Comparison of ENCODE assay signal across 10 mouse cellular contexts in the genomic region with DNA sequence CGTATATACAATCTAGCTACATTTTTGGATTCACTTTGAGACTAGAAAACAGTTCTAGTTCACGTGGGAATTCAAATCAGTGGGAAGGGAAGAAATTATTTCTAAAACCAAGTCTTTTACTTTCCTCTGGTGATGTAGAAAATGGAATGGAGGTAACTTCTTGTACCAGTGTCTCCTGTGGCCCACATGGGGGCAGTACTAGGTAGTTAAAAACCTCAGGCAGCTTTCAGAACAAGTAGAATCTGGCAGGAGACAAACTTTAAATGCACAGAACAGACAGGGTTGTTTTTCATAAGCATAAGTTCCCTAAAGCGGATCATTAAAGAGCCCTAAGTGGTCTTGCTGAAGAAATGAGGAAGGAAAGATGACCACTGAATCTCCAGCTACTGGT.
DNase-seq lines count a peak whose midpoint lies in the region; ATAC-seq lines count a peak whose summit lies in the region.
"Had no signal": no experiment of that assay in that cellular context is flagged by ENCODE, and none has a peak within 500 bp of the region (broad histone marks: within the 10 kb centered on the region; RNA-seq: fewer than 3 reads in every experiment).

No protein-coding gene starts in this region.

- no peak overlapping the region for H3K4me3 ChIP-seq in embryonic facial prominence, embryonic 10.5 days
- H3K4me3 ChIP-seq: stomach, embryonic 15.5 days had no signal

- no peaks in the 10 kb centered on the region for H3K4me1 ChIP-seq in embryonic facial prominence, embryonic 10.5 days
- H3K4me1 ChIP-seq: stomach, embryonic 15.5 days had no signal

- ATAC-seq in activated CD4-positive, CD25-positive, alpha-beta regulatory T cell, adult 4 months = no peak

- no peak overlapping the region for H3K27ac ChIP-seq in embryonic facial prominence, embryonic 10.5 days (replicated peaks)
- H3K27ac ChIP-seq: liver, embryonic 14.5 days; stomach, embryonic 15.5 days had no signal

- no peaks in the 10 kb centered on the region for H3K9me3 ChIP-seq in embryonic facial prominence, embryonic 10.5 days
- H3K9me3 ChIP-seq: stomach, embryonic 15.5 days had no signal

- H3K27me3 ChIP-seq in embryonic facial prominence, embryonic 10.5 days (replicated peaks; ENCODE audit: low read depth, poor library complexity, severe bottlenecking) = no peaks in the 10 kb centered on the region
- H3K27me3 ChIP-seq: stomach, embryonic 15.5 days had no signal

- DNase-seq in heart, postnatal 10 days = peak; percentile 14 to 15
- no peak for DNase-seq in heart, postnatal 36 days
- DNase-seq in Muller cell, postnatal 12 days (ENCODE audit: inconsistent ontology term) = peak; percentile 35
- peak; percentile 34 for DNase-seq in embryonic facial prominence, embryonic 10.5 days (ENCODE audit: low spot score)
- DNase-seq in layer of hippocampus, postnatal 10 days (ENCODE audit: low spot score in 2 of 2) = peak; percentile 14 to 58
- peak; percentile 68 to 72 for DNase-seq in right cerebral cortex, postnatal 10 days (ENCODE audit: low spot score in 2 of 2)
- no peak for DNase-seq in ovary, adult 18-20 months (ENCODE audit: low spot score)

- H3K36me3 ChIP-seq in embryonic facial prominence, embryonic 10.5 days (replicated peaks) = no peaks in the 10 kb centered on the region
- H3K36me3 ChIP-seq: stomach, embryonic 15.5 days had no signal

- intact Hi-C loops in heart, postnatal 10 days (cut with DNase I) = no loop called here
- intact Hi-C loops in heart, postnatal 36 days (cut with DNase I) = no loop called here

- 53% methylated on average over 3 of the region's 3 CpGs for WGBS in embryonic facial prominence, embryonic 10.5 days

Comparison
In these comparisons a context has a peak if more than half of its experiments do, and no peak if none do; other contexts are left out.
1. DNase-seq: peak in heart, postnatal 10 days (2 of 2), Muller cell, postnatal 12 days (single experiment), embryonic facial prominence, embryonic 10.5 days (single experiment), layer of hippocampus, postnatal 10 days (2 of 2) and right cerebral cortex, postnatal 10 days (2 of 2); none in heart, postnatal 36 days (0 of 2) and ovary, adult 18-20 months (single experiment).